Mouse (Mus musculus) hindbrain, embryonic 14.5 days (tissue): Measurements from ENCODE around the gene Rpe. TPM values are rescaled to one million over a fixed set of nuclear protein-coding genes. Genes with fewer than 3 reads are reported as not detected.
A peak's percentile ranks its signal among the peaks of the same experiment; 100 is the strongest.

Source experiments
- ATAC-seq: fragments of 200-750 bp; cut with Nextera tagmentation; 2 replicates; pipeline ENCODE4 v1.8.0; 2017; ENCODE audit warnings: moderate number of reproducible peaks, mild to moderate bottlenecking, moderate TSS enrichment, moderate library complexity; ENCODE audit not compliant: low FRiP score
- DNase-seq: peaks from one replicate; pipeline ENCODE4 v3.0.0-alpha.2; 2015; ENCODE audit warnings: low spot score
- H3K27ac ChIP-seq: fragments of 300-500 bp; sonication (generic); 2 replicates; pipeline ENCODE4 v1.5.1; 2014; ENCODE audit warnings: mild to moderate bottlenecking, moderate library complexity
- H3K27me3 ChIP-seq: fragments of 300-500 bp; sonication (generic); 2 replicates; pipeline ENCODE4 v1.6.1; 2014; ENCODE audit warnings: mild to moderate bottlenecking, low read length, mixed read lengths; ENCODE audit not compliant: control insufficient read depth, insufficient read depth
- H3K36me3 ChIP-seq: fragments of 300-500 bp; sonication (generic); replicated peaks from 2 replicates; pipeline ENCODE4 v1.6.1; 2014; ENCODE audit not compliant: control insufficient read depth, insufficient read depth
- H3K4me1 ChIP-seq: fragments of 300-500 bp; sonication (generic); replicated peaks from 2 replicates; pipeline ENCODE4 v1.6.1; 2014; ENCODE audit warnings: antibody characterized with exemption, low read length, mixed read lengths; ENCODE audit not compliant: control insufficient read depth, insufficient read depth
- H3K4me2 ChIP-seq: fragments of 300-500 bp; sonication (generic); replicated peaks from 2 replicates; pipeline ENCODE4 v1.6.1; 2014; ENCODE audit warnings: mild to moderate bottlenecking, moderate library complexity
- H3K4me3 ChIP-seq: fragments of 300-500 bp; sonication (generic); replicated peaks from 2 replicates; pipeline ENCODE4 v1.5.1; 2014; ENCODE audit warnings: mild to moderate bottlenecking, low read length
- H3K9ac ChIP-seq: fragments of 300-500 bp; sonication (generic); 2 replicates; pipeline ENCODE4 v1.6.1; 2014
- H3K9me3 ChIP-seq: fragments of 300-500 bp; sonication (generic); 2 replicates; pipeline ENCODE4 v1.6.1; 2016; ENCODE audit warnings: low read length; ENCODE audit not compliant: control insufficient read depth
- WGBS: fragments of 180-500 bp; shearing (Covaris S2); extraction: QIAGEN DNeasy Blood & Tissue Kit; methylation state at CpG from one replicate; pipeline ENCODE4 v1.1.7; 2014; 5-methylcytosine and 5-hydroxymethylcytosine counted together
- polyA plus RNA-seq: library from polyadenylated mRNA; unstranded; fragments of >200 nt; fragmentation: Nextera tagmentation; extraction: Ambion mirVana; gene quantifications from 2 replicates; pipeline ENCODE4 v1.2.1, GENCODE M21; 2014

Rpe gene
- polyA plus RNA-seq, result 41.0 and 47.4 TPM in 2 replicates

DNA sequence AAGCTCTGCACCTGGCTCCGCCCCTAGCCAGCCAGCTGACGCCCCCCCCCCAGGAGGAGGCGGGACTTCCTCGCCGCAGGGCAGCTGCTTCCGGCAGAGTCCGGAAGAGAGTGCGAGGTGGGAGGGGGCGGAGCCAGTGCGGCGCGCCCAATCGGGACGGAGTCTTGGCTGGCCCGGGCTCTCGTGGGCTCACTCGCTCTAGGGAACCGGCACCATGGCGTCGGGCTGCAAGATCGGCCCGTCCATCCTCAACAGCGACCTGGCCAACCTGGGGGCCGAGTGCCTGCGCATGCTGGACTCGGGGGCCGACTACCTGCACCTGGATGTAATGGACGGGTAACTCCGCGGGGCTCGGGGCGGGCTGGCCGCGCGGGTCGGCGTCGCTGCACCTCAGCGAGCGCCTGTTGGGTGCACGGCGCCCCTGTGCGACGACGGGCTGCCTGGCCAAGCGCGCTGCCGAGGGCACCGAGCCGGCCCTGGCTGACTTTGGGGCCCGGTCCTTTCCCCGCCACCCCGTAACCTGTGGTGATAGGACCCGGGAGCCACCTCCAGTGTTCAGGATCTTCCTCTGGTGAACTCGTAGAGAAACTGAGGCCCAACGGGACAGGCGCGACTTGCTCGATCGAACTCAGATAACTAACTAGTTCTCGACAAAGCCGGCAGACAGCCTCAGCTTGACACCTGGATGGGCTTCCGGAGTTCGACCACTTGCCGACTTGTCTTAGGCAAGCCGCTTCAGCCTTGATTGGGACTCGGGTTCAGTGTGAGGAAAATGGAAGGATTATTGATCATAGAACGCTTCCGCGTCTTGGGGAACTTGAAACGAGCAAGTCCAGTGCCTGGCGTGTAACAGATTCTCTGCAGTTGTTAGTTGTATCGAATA, at the start of gene Rpe:
TSS of gene Rpe (plus strand) at position 139 of the 883 bp plus-strand sequence.
- H3K4me1 ChIP-seq, result peaks cover 16% of the 10 kb centered on the region; the same call in 1 of the 2 replicates
- ATAC-seq, result peak; percentile 100
- under 1% methylated on average over 73 of the region's 73 CpGs for WGBS

DNA sequence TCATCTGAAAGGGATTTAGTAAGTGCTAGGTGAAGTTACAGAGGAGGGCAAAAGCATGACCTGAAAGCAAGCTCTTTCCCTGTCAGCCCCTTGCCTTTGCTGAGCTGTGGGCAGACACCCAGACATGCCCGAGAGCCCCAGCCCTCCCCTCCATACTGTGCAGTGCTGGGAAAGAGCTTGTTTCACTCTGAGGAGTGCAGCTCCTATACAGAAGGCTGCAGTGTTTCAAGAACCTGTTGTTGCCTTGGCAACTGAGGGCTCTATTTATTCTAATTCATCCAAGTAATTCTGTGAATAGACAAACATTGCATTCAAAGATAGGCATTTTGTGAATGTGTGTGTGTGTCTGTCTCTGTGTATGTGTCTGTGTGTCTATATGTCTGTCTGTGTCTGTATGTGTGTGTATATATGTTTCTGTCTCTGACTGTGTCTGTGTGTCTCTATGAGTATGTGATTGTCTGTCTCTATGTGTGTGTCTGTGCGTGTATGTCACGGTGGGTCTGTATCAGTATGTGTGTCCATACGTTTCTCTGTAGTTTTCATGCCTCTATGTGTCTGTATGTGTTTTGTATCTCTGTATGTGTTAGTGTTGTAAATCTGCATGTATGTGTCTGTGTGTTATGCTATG, 45.4 kb upstream of the Rpe start:
- ATAC-seq (peak; percentile 95), DNase-seq (peak; percentile 48)
- Histone ChIP-seq H3K36me3 (no peaks in the 10 kb centered on the region; the same call in none of the 2 replicates), H3K4me2 (no peak overlapping the region), H3K27ac (peak overlapping the region; percentile 63), H3K9ac (no peak overlapping the region), H3K4me3 (no peak overlapping the region), H3K9me3 (no peaks in the 10 kb centered on the region), H3K4me1 (peaks cover 7% of the 10 kb centered on the region; the same call in 1 of the 2 replicates), H3K27me3 (no peaks in the 10 kb centered on the region)
- 37% methylated on average over 4 of the region's 4 CpGs for WGBS

More for the DNA sequence above, at the start of gene Rpe:
- peak within 1 kb of the TSS; percentile 59 for H3K4me2 ChIP-seq
- peak within 1 kb of the TSS; percentile 80 for H3K9ac ChIP-seq
- DNase-seq, result peak; percentile 96
- H3K4me3 ChIP-seq, result peak within 1 kb of the TSS; percentile 79
- H3K9me3 ChIP-seq, result no peaks in the 10 kb centered on the region
- H3K27me3 ChIP-seq, result no peaks in the 10 kb centered on the region
- H3K27ac ChIP-seq, result peak within 1 kb of the TSS; percentile 75
- H3K36me3 ChIP-seq, result no peaks in the 10 kb centered on the region

DNA sequence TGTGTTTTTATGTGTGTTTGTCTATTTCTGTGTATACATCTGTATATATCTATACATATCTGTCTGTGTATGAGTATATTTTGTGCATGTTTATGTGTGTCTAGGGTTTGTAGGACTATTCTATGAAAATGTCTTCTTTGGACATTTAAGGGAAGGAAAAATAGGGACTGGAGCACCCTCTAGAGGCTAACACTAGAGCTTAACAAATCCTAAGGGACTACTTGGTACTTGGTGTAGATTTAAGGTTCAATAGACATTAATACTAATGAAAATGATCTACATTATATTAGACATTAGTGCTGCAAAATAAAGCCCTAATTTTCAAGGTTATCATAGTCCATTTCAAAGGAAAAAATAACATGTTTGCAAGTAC, 44.9 kb upstream of the Rpe start:
- H3K4me1 ChIP-seq, result peaks cover 7% of the 10 kb centered on the region; the same call in 1 of the 2 replicates
- 0 out of 2 replicates have a peak overlapping the region, but pooled peaks have one; percentile 63 for H3K27ac ChIP-seq
- no peak overlapping the region for H3K4me2 ChIP-seq
- DNase-seq (peak; percentile 71), ATAC-seq (peak; percentile 46; the same call in 1 of the 2 replicates)
- H3K9me3 ChIP-seq, result no peaks in the 10 kb centered on the region
- H3K9ac ChIP-seq, result no peak overlapping the region
- no peaks in the 10 kb centered on the region for H3K27me3 ChIP-seq
- H3K36me3 ChIP-seq, result no peaks in the 10 kb centered on the region; the same call in none of the 2 replicates
- no peak overlapping the region for H3K4me3 ChIP-seq

DNA sequence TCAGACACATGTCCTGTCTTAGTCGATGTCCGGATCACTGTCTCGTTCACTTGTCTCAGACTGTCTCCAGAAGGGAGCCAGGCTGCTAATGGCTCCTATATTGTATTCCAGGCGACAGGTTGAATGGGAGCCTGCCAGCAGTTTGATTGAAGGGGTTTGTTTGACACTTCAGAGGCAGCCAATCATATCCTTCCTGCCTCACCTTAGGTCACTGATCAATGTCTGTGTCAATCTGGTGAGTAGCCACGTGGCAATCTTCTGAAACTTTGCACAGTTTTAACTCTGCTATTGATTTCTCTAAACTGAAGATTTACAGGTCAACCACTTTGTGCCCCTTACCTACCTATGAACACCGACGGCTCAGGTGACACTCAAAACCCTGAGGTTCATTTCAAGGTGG, 29.2 kb upstream of the Rpe start:
- DNase-seq, result no peak
- no peak for ATAC-seq
- H3K27me3 ChIP-seq, result no peaks in the 10 kb centered on the region
- no peak overlapping the region for H3K27ac ChIP-seq
- WGBS, result 65% methylated on average over 7 of the region's 7 CpGs
- H3K4me3 ChIP-seq, result no peak overlapping the region
- no peak overlapping the region for H3K9ac ChIP-seq
- no peak overlapping the region for H3K4me2 ChIP-seq
- no peaks in the 10 kb centered on the region for H3K9me3 ChIP-seq
- H3K36me3 ChIP-seq, result no peaks in the 10 kb centered on the region
- H3K4me1 ChIP-seq, result no peaks in the 10 kb centered on the region

DNA sequence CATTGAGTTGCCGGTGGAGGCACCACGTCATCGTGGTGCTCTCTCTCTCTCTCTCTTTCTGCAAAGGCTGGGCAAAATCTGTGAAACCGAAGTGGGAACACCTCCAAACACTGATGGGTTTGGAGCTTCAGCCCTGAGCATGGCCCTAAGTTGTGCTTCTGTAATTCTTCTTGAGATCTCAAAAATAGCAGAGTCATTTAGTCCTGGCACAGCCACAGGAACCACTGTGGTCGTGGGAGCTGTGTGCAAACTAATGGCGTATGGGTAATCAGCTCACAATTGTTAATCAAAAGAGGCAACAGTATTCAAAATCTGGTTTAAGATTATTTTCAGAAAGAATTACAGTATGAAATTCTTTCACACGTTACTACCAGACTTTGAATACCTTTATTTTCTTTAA, 27.8 kb upstream of the Rpe start:
- Histone ChIP-seq H3K9me3 (no peaks in the 10 kb centered on the region), H3K27me3 (no peaks in the 10 kb centered on the region), H3K9ac (no peak overlapping the region), H3K4me2 (no peak overlapping the region), H3K36me3 (no peaks in the 10 kb centered on the region), H3K27ac (no peak overlapping the region), H3K4me1 (no peaks in the 10 kb centered on the region), H3K4me3 (no peak overlapping the region)
- 94% methylated on average over 7 of the region's 7 CpGs for WGBS
- ATAC-seq (no peak), DNase-seq (no peak)

DNA sequence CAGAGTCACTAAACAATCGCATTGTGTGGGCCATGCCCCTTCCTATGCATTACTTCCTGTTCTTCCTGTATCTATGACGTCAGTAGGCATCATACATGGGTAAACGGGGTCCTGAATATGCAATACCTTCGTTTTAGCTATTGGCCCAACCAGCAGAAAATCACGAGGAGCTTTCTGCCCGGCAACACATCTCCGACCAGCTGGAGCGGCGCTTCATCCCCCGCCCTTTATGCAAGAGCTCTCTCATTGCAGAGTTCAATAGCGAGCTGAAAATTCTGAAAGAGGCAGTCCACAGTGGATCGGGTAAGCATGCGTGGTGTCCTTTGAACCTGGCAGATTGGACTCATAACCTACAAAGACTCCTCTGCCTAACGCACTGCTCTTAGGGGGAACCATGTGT, 22.7 kb upstream of the Rpe start:
- ATAC-seq (no peak), DNase-seq (no peak)
- WGBS, result 71% methylated on average over 14 of the region's 14 CpGs
- Histone ChIP-seq H3K4me3 (no peak overlapping the region), H3K4me1 (no peaks in the 10 kb centered on the region), H3K9me3 (no peaks in the 10 kb centered on the region), H3K27ac (no peak overlapping the region), H3K4me2 (no peak overlapping the region), H3K9ac (no peak overlapping the region), H3K27me3 (no peaks in the 10 kb centered on the region), H3K36me3 (no peaks in the 10 kb centered on the region)

DNA sequence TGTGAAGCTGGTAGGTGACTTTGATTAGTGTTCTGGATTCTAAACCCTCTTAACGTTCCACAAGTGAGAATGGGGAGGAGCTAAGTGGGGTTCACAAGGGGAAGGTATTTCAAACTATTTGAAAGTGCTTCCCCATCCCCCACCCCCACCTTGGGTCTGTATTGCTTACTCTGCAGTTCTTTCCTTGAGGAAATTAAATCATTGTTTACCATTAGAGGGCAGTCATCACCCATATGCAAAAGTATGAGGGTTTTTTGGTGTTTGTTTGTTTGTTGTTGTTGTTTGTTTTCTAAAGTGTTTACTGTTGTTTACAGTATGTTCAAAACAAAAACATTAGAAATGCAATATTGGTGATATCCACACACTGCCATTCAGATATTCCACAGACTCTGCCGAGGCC, 22.0 kb upstream of the Rpe start:
- DNase-seq, result no peak
- no peak overlapping the region for H3K27ac ChIP-seq
- H3K4me3 ChIP-seq, result no peak overlapping the region
- H3K36me3 ChIP-seq, result no peaks in the 10 kb centered on the region
- 40% methylated on average over 2 of the region's 2 CpGs for WGBS
- no peaks in the 10 kb centered on the region for H3K4me1 ChIP-seq
- no peaks in the 10 kb centered on the region for H3K27me3 ChIP-seq
- no peak overlapping the region for H3K9ac ChIP-seq
- H3K9me3 ChIP-seq, result no peaks in the 10 kb centered on the region
- no peak for ATAC-seq
- H3K4me2 ChIP-seq, result no peak overlapping the region

DNA sequence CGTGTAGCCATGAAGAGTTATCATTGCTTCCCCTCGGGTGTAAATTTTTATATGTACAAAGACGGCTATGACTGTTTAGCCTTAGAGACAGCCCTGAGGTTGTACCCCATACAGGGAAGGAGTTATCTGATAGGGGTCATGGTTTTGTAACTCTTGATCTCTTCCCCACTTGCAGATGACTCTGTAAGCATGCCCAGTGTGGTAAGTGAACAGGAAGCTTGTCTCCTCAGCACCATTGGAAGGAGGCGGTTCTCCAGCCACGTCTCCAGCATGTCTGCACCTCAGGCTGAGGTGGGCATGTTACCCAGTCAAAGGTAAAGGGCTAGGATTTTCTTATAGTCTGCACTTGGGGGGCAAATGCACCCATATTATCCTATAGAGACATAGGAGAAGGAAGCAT, 17.7 kb upstream of the Rpe start:
- H3K36me3 ChIP-seq, result no peaks in the 10 kb centered on the region
- no peak for ATAC-seq
- H3K9ac ChIP-seq, result no peak overlapping the region
- H3K4me2 ChIP-seq, result no peak overlapping the region
- H3K27me3 ChIP-seq, result no peaks in the 10 kb centered on the region
- H3K4me3 ChIP-seq, result no peak overlapping the region
- H3K27ac ChIP-seq, result no peak overlapping the region
- 93% methylated on average over 5 of the region's 5 CpGs for WGBS
- DNase-seq, result no peak
- no peaks in the 10 kb centered on the region for H3K4me1 ChIP-seq
- H3K9me3 ChIP-seq, result no peaks in the 10 kb centered on the region

DNA sequence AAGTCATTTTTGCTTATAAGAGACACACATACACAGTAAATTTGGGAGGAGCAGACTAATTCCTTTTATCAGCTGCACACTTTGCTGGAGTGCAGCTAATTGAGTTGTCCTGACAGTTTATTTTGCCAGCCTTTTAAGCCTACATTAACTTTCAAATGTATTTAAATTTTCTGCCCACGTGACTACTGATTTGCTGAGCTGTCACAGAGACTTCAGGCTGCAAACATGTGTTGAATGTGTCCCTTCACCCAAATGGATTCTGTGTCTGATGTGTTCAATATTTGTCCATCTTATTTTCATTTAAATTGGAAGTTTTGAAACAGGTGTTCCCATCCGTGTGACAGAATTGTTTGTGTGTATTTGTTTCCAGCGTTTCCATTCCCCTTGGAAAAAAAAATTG, 8.9 kb upstream of the Rpe start:
- H3K9ac ChIP-seq, result no peak overlapping the region
- no peak overlapping the region for H3K27ac ChIP-seq
- DNase-seq (no peak), ATAC-seq (no peak)
- H3K4me3 ChIP-seq, result no peak overlapping the region
- no peaks in the 10 kb centered on the region for H3K9me3 ChIP-seq
- H3K27me3 ChIP-seq, result no peaks in the 10 kb centered on the region
- H3K4me1 ChIP-seq, result no peaks in the 10 kb centered on the region
- WGBS, result 62% methylated on average over 3 of the region's 3 CpGs
- no peaks in the 10 kb centered on the region for H3K36me3 ChIP-seq
- no peak overlapping the region for H3K4me2 ChIP-seq
